Mouse (Mus musculus) bone marrow, adult 2 months (tissue): ENCODE results near the gene Pnp2.

Source experiments
- CTCF ChIP-seq: fragments of 200-500 bp; IDR thresholded peaks from 2 replicates; pipeline ENCODE4 v1.5.1; 2011; ENCODE audit warnings: low read length, control low read depth; ENCODE audit not compliant: control insufficient read depth, insufficient read depth
- POLR2A ChIP-seq: fragments of 200-500 bp; IDR thresholded peaks from 2 replicates; pipeline ENCODE4 v1.6.1; 2011; ENCODE audit warnings: low read depth, mild to moderate bottlenecking, control low read depth, low read length, borderline replicate concordance; ENCODE audit not compliant: control insufficient read depth

DNA sequence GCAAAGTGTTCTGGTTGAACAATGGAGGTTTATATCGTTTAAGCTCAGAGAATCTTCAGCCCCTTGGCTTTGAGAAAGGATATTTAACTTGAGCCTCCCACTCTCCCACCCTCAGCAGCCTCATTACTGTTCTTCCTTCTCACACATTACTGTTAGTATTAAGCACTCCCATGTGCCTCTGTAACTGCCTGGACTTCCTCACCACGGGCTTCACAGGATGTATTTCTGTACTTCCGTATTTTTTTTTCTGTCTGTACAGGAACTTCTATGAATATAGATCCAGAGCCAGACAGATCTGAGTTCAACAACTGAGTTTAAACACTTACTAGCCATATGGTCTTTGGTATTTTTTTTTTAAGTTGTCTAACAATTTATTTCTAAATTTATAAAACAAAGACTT is 41.3 kb downstream of the Pnp2 start:
- TF ChIP-seq CTCF: no peak
- TF ChIP-seq POLR2A: no peak
